In the genomic region with DNA sequence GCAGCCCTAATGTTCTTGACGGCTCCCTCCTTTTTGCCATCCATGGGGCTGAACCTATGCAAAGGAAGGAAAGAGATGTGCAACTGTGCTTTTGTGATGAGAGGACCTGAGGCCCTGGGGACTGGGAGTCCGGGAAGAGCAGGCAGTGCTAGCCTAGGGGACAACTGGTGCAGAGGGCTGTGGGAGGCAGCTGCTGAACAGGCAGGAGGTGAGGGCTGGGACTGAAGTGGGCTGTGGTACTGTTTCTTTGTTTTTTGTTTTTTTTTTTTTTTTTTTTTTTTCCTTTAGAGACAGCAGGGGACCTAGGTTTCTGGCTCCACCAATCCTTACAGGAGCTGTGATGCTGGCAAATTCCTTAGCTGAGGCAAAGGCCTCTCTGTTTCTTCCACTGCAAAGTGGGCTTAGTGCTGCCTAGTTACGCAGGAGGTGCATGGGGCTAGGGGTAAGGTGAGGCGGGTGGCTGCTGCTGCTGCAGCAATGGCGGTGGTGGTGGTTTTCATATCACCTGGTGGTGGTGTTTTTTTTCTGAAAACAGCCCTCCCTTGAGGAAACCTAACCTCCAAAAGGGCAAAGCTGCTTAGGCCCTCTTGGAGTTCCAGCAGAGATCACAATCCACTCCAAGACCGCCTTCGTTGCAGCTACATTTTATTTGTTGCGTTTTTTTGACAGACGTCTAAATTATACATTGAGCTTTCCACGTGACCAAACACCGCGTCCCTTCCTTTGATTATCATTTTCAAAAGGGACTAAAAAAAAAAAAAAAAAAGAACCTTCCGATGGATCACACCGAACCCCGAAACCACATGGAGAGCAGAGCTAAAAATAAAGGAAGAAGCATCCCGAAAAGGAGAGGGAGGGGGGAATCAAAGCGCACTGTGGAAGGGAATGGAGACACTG, we compare ENCODE assay signal across 8 mouse cellular contexts. TPM values are rescaled to one million over a fixed set of nuclear protein-coding genes. Genes with fewer than 3 reads are reported as not detected.
A peak's percentile ranks its signal among the peaks of the same experiment; 100 is the strongest.
DNase-seq lines count a peak whose midpoint lies in the region; ATAC-seq lines count a peak whose summit lies in the region.

No protein-coding gene starts in this region.

- peak overlapping the region; percentile 19; the same call in 1 of the 2 replicates for H3K4me3 ChIP-seq in liver, embryonic 11.5 days (ENCODE audit: low read depth, low read length)
- peak overlapping the region; percentile 47 for H3K4me3 ChIP-seq in forebrain, embryonic 10.5 days
- peak overlapping the region; percentile 8; the same call in 1 of the 2 replicates for H3K4me3 ChIP-seq in kidney, embryonic 16.5 days (ENCODE audit: low read length)
- H3K4me3 ChIP-seq in neural tube, embryonic 13.5 days: peak overlapping the region; percentile 23

- DNase-seq in liver, embryonic 11.5 days (ENCODE audit: low spot score): no peak
- no peak for DNase-seq in liver
- DNase-seq in forebrain, embryonic 10.5 days (ENCODE audit: extremely low spot score, low spot score): no peak
- DNase-seq in urinary bladder, postnatal 10 days (ENCODE audit: low spot score): no peak
- DNase-seq in left cerebral cortex, postnatal 14 days (ENCODE audit: low spot score in 2 of 2): no peak
- no peak for DNase-seq in lung, postnatal 25 days (ENCODE audit: low spot score)

- H3K27me3 ChIP-seq in liver, embryonic 11.5 days (replicated peaks; ENCODE audit: control insufficient read depth, insufficient read depth, low read length): no peaks in the 10 kb centered on the region; the same call in 1 of the 2 replicates
- H3K27me3 ChIP-seq in forebrain, embryonic 10.5 days (ENCODE audit: poor library complexity, severe bottlenecking): peaks cover 6% of the 10 kb centered on the region; the same call in 1 of the 2 replicates
- H3K27me3 ChIP-seq in kidney, embryonic 16.5 days (ENCODE audit: insufficient read depth, low read length): no peaks in the 10 kb centered on the region
- H3K27me3 ChIP-seq in neural tube, embryonic 13.5 days: no peaks in the 10 kb centered on the region

- intact Hi-C loops in left cerebral cortex, postnatal 14 days (cut with DNase I): no loop called here

- peaks cover 72% of the 10 kb centered on the region for H3K4me1 ChIP-seq in liver, embryonic 11.5 days (replicated peaks; ENCODE audit: control insufficient read depth, insufficient read depth, low read length)
- H3K4me1 ChIP-seq in forebrain, embryonic 10.5 days: peaks cover 100% of the 10 kb centered on the region
- peaks cover 96% of the 10 kb centered on the region for H3K4me1 ChIP-seq in kidney, embryonic 16.5 days (ENCODE audit: insufficient read depth, low read length)
- H3K4me1 ChIP-seq in neural tube, embryonic 13.5 days (replicated peaks): peaks cover 99% of the 10 kb centered on the region

- H3K36me3 ChIP-seq in liver, embryonic 11.5 days (ENCODE audit: control insufficient read depth, insufficient read depth, low read length): no peaks in the 10 kb centered on the region
- H3K36me3 ChIP-seq in forebrain, embryonic 10.5 days (replicated peaks): no peaks in the 10 kb centered on the region
- no peaks in the 10 kb centered on the region for H3K36me3 ChIP-seq in kidney, embryonic 16.5 days (ENCODE audit: insufficient read depth, low read length)
- H3K36me3 ChIP-seq in neural tube, embryonic 13.5 days: no peaks in the 10 kb centered on the region

- no peaks in the 10 kb centered on the region for H3K9me3 ChIP-seq in liver, embryonic 11.5 days (ENCODE audit: control insufficient read depth, low read length)
- H3K9me3 ChIP-seq in forebrain, embryonic 10.5 days: no peaks in the 10 kb centered on the region
- no peaks in the 10 kb centered on the region for H3K9me3 ChIP-seq in kidney, embryonic 16.5 days (ENCODE audit: low read length)
- H3K9me3 ChIP-seq in neural tube, embryonic 13.5 days: no peaks in the 10 kb centered on the region

- peak overlapping the region; percentile 70 for H3K4me2 ChIP-seq in liver, embryonic 11.5 days
- H3K4me2 ChIP-seq in kidney, embryonic 16.5 days (replicated peaks; ENCODE audit: low read depth, low read length): peak overlapping the region; percentile 51
- H3K4me2 ChIP-seq in neural tube, embryonic 13.5 days: peak overlapping the region; percentile 59

- 0 out of 2 replicates have a peak overlapping the region, but pooled peaks have one; percentile 35 for H3K9ac ChIP-seq in liver, embryonic 11.5 days (ENCODE audit: low read depth, low read length)
- H3K9ac ChIP-seq in kidney, embryonic 16.5 days (replicated peaks; ENCODE audit: low read length): peak overlapping the region; percentile 53
- peak overlapping the region; percentile 69 for H3K9ac ChIP-seq in neural tube, embryonic 13.5 days

- no peak for ATAC-seq in liver, embryonic 11.5 days (replicated peaks; ENCODE audit: low FRiP score)
- no peak for ATAC-seq in kidney, embryonic 16.5 days (ENCODE audit: low FRiP score, low TSS enrichment)
- ATAC-seq in neural tube, embryonic 13.5 days (ENCODE audit: low read depth): no peak

- no peak overlapping the region for H3K27ac ChIP-seq in liver, embryonic 11.5 days (ENCODE audit: low read depth, low read length)
- H3K27ac ChIP-seq in forebrain, embryonic 10.5 days: peak overlapping the region; percentile 90
- peak overlapping the region; percentile 94 for H3K27ac ChIP-seq in kidney, embryonic 16.5 days (ENCODE audit: low read length)
- peak overlapping the region; percentile 92 for H3K27ac ChIP-seq in neural tube, embryonic 13.5 days (replicated peaks)

- 32% methylated on average over 17 of the region's 17 CpGs for WGBS in liver, embryonic 11.5 days
- WGBS in forebrain, embryonic 10.5 days: 9% methylated on average over 17 of the region's 17 CpGs
- 27% methylated on average over 17 of the region's 17 CpGs for WGBS in kidney, embryonic 16.5 days
- 12% methylated on average over 17 of the region's 17 CpGs for WGBS in neural tube, embryonic 13.5 days

RNA-seq across cellular contexts. Expression of gene Trim8, which starts 26.4 kb away (rescaled TPM):
- 22.9 and 24.1 TPM in 2 replicates for polyA plus RNA-seq in liver, embryonic 11.5 days (2014; fragmentation: Nextera tagmentation; extraction: Ambion mirVana)
- polyA plus RNA-seq in forebrain, embryonic 10.5 days (2016; fragmentation: Nextera tagmentation; extraction: Ambion mirVana): 16.6 and 19.3 TPM in 2 replicates
- polyA plus RNA-seq in kidney, embryonic 16.5 days (2015; fragmentation: Nextera tagmentation; extraction: Ambion mirVana): 22.2 and 26.0 TPM in 2 replicates
- 26.5 and 30.4 TPM in 2 replicates for polyA plus RNA-seq in neural tube, embryonic 13.5 days (2015; fragmentation: Nextera tagmentation; extraction: Ambion mirVana)
- 100 to 1,000 TPM; 103 to 110 TPM for total RNA-seq in left cerebral cortex, postnatal 14 days (2021)

RNA-seq across cellular contexts. Expression of gene Arl3, which starts 45.1 kb away (rescaled TPM):
- polyA plus RNA-seq in liver, embryonic 11.5 days (2014; fragmentation: Nextera tagmentation; extraction: Ambion mirVana): 42.6 and 50.5 TPM in 2 replicates
- polyA plus RNA-seq in forebrain, embryonic 10.5 days (2016; fragmentation: Nextera tagmentation; extraction: Ambion mirVana): 196 and 201 TPM in 2 replicates
- polyA plus RNA-seq in kidney, embryonic 16.5 days (2015; fragmentation: Nextera tagmentation; extraction: Ambion mirVana): 142 and 148 TPM in 2 replicates
- polyA plus RNA-seq in neural tube, embryonic 13.5 days (2015; fragmentation: Nextera tagmentation; extraction: Ambion mirVana): 208 and 217 TPM in 2 replicates
- total RNA-seq in left cerebral cortex, postnatal 14 days (2021): 100 to 1,000 TPM; 103 to 116 TPM

RNA-seq across cellular contexts. Expression of gene Sfxn2, which starts 45.3 kb away (rescaled TPM):
- 24.7 and 26.2 TPM in 2 replicates for polyA plus RNA-seq in liver, embryonic 11.5 days (2014; fragmentation: Nextera tagmentation; extraction: Ambion mirVana)
- 16.6 and 17.9 TPM in 2 replicates for polyA plus RNA-seq in forebrain, embryonic 10.5 days (2016; fragmentation: Nextera tagmentation; extraction: Ambion mirVana)
- polyA plus RNA-seq in kidney, embryonic 16.5 days (2015; fragmentation: Nextera tagmentation; extraction: Ambion mirVana): 39.4 and 41.1 TPM in 2 replicates
- polyA plus RNA-seq in neural tube, embryonic 13.5 days (2015; fragmentation: Nextera tagmentation; extraction: Ambion mirVana): 10.6 and 12.9 TPM in 2 replicates
- 1 to 10 TPM; 4.1 to 6.0 TPM for total RNA-seq in left cerebral cortex, postnatal 14 days (2021)
